Mouse (Mus musculus): ENCODE results near the gene Smad3. TPM values are rescaled to one million over a fixed set of nuclear protein-coding genes. Genes with fewer than 3 reads are reported as not detected.

Gene Smad3
- polyA plus RNA-seq, 1 experiment from 2014 or later = 16.1 TPM

- ATAC-seq (ENCODE audit: insufficient read depth) = no peak
- TF ChIP-seq CTCF (IDR thresholded peaks at IDR 0.05; ENCODE audit: low read depth) = peak; percentile 32
- Histone ChIP-seq H3K27ac (ENCODE audit: low read depth) (no peak overlapping the region), H3K36me3 (ENCODE audit: insufficient read depth) (no peaks in the 10 kb centered on the region), H3K9ac (no peak overlapping the region), H3K4me1 (ENCODE audit: insufficient read depth) (peaks cover 12% of the 10 kb centered on the region), H3K4me2 (no peak overlapping the region), H3K4me3 (ENCODE audit: low read depth, low read length) (no peak overlapping the region), H3K27me3 (ENCODE audit: insufficient read depth, low read length) (no peaks in the 10 kb centered on the region), H3K9me3 (ENCODE audit: low read depth, low read length) (no peaks in the 10 kb centered on the region)
- WGBS = 92% methylated on average over 6 of the region's 6 CpGs
- DNase-seq = no peak
Observed at GRCm38 (mm10) chr9:63610231-63610630, 147.6 kb downstream of the Smad3 start.

- no peak for TF ChIP-seq CTCF (IDR thresholded peaks at IDR 0.05; ENCODE audit: low read depth)
- H3K4me3 ChIP-seq (ENCODE audit: low read depth, low read length) = no peak overlapping the region
- peaks cover 12% of the 10 kb centered on the region for H3K4me1 ChIP-seq (ENCODE audit: insufficient read depth)
- 91% methylated on average over 2 of the region's 2 CpGs for WGBS
- no peaks in the 10 kb centered on the region for H3K9me3 ChIP-seq (ENCODE audit: low read depth, low read length)
- ATAC-seq (ENCODE audit: insufficient read depth) (no peak), DNase-seq (no peak)
- no peak overlapping the region for H3K9ac ChIP-seq
- no peaks in the 10 kb centered on the region for H3K27me3 ChIP-seq (ENCODE audit: insufficient read depth, low read length)
- H3K4me2 ChIP-seq = no peak overlapping the region
- H3K27ac ChIP-seq (ENCODE audit: low read depth) = no peak overlapping the region
- no peaks in the 10 kb centered on the region for H3K36me3 ChIP-seq (ENCODE audit: insufficient read depth)
Observed at GRCm38 (mm10) chr9:63609776-63610175, 148.0 kb downstream of the Smad3 start.

GRCm38 (mm10) chr9:63609246-63609645, 148.5 kb downstream of the Smad3 start:
- no peak overlapping the region for H3K9ac ChIP-seq
- no peak for DNase-seq
- H3K9me3 ChIP-seq (ENCODE audit: low read depth, low read length) = no peaks in the 10 kb centered on the region
- H3K4me1 ChIP-seq (ENCODE audit: insufficient read depth) = peaks cover 12% of the 10 kb centered on the region; the same call in 1 of the 2 replicates
- 72% methylated on average over 8 of the region's 8 CpGs for WGBS
- H3K36me3 ChIP-seq (ENCODE audit: insufficient read depth) = no peaks in the 10 kb centered on the region
- no peak overlapping the region for H3K4me2 ChIP-seq
- ATAC-seq (ENCODE audit: insufficient read depth) = no peak
- H3K4me3 ChIP-seq (ENCODE audit: low read depth, low read length) = no peak overlapping the region
- no peak for TF ChIP-seq CTCF (IDR thresholded peaks at IDR 0.05; ENCODE audit: low read depth)
- H3K27ac ChIP-seq (ENCODE audit: low read depth) = no peak overlapping the region
- no peaks in the 10 kb centered on the region for H3K27me3 ChIP-seq (ENCODE audit: insufficient read depth, low read length)

GRCm38 (mm10) chr9:63608006-63608405, 149.8 kb downstream of the Smad3 start:
- no peak overlapping the region for H3K27ac ChIP-seq (ENCODE audit: low read depth)
- peaks cover 12% of the 10 kb centered on the region; the same call in 1 of the 2 replicates for H3K4me1 ChIP-seq (ENCODE audit: insufficient read depth)
- H3K27me3 ChIP-seq (ENCODE audit: insufficient read depth, low read length) = no peaks in the 10 kb centered on the region
- ATAC-seq (ENCODE audit: insufficient read depth) = no peak
- DNase-seq = no peak
- H3K4me3 ChIP-seq (ENCODE audit: low read depth, low read length) = no peak overlapping the region
- H3K4me2 ChIP-seq = no peak overlapping the region
- H3K9ac ChIP-seq = no peak overlapping the region
- no peak for TF ChIP-seq CTCF (IDR thresholded peaks at IDR 0.05; ENCODE audit: low read depth)
- no peaks in the 10 kb centered on the region for H3K36me3 ChIP-seq (ENCODE audit: insufficient read depth)
- no peaks in the 10 kb centered on the region for H3K9me3 ChIP-seq (ENCODE audit: low read depth, low read length)
- WGBS = 73% methylated on average over 6 of the region's 6 CpGs

GRCm38 (mm10) chr9:63606594-63606993, 151.2 kb downstream of the Smad3 start:
- DNase-seq (no peak), ATAC-seq (ENCODE audit: insufficient read depth) (no peak)
- peaks cover 6% of the 10 kb centered on the region; the same call in 1 of the 2 replicates for H3K4me1 ChIP-seq (ENCODE audit: insufficient read depth)
- no peaks in the 10 kb centered on the region for H3K27me3 ChIP-seq (ENCODE audit: insufficient read depth, low read length)
- H3K36me3 ChIP-seq (ENCODE audit: insufficient read depth) = no peaks in the 10 kb centered on the region
- no peak overlapping the region for H3K4me3 ChIP-seq (ENCODE audit: low read depth, low read length)
- no peak overlapping the region for H3K4me2 ChIP-seq
- no peaks in the 10 kb centered on the region for H3K9me3 ChIP-seq (ENCODE audit: low read depth, low read length)
- WGBS = 68% methylated on average over 2 of the region's 2 CpGs
- no peak overlapping the region for H3K9ac ChIP-seq
- no peak overlapping the region for H3K27ac ChIP-seq (ENCODE audit: low read depth)
- TF ChIP-seq CTCF (IDR thresholded peaks at IDR 0.05; ENCODE audit: low read depth) = 0 out of 2 replicates have a peak, but pooled peaks have one; percentile 22

- DNase-seq (no peak), ATAC-seq (ENCODE audit: insufficient read depth) (no peak)
- Histone ChIP-seq H3K4me3 (ENCODE audit: low read depth, low read length) (peak overlapping the region; percentile 95; the same call in 1 of the 2 replicates), H3K4me2 (peak overlapping the region; percentile 80), H3K27ac (ENCODE audit: low read depth) (no peak overlapping the region), H3K4me1 (ENCODE audit: insufficient read depth) (0 out of 2 replicates have a peak, but pooled peaks cover 6% of the 10 kb centered on the region), H3K36me3 (ENCODE audit: insufficient read depth) (no peaks in the 10 kb centered on the region), H3K27me3 (ENCODE audit: insufficient read depth, low read length) (no peaks in the 10 kb centered on the region), H3K9ac (0 out of 2 replicates have a peak overlapping the region, but pooled peaks have one; percentile 6), H3K9me3 (ENCODE audit: low read depth, low read length) (no peaks in the 10 kb centered on the region)
- no peak for TF ChIP-seq CTCF (IDR thresholded peaks at IDR 0.05; ENCODE audit: low read depth)
- 52% methylated on average over 6 of the region's 6 CpGs for WGBS
Observed at GRCm38 (mm10) chr9:63603849-63604248, 153.9 kb downstream of the Smad3 start.

GRCm38 (mm10) chr9:63602043-63602939, 155.5 kb downstream of the Smad3 start, which contains the start of the genes Iqch and Aagab:
TSS of gene Iqch (minus strand) at chr9:63602493.
TSS of gene Aagab (plus strand) at chr9:63602660.
- WGBS = 1% methylated on average over 68 of the region's 70 CpGs

More at GRCm38 (mm10) chr9:63602043-63602939, 155.5 kb downstream of the Smad3 start, which contains the start of the genes Iqch and Aagab:
- ATAC-seq (ENCODE audit: insufficient read depth) (peak; percentile 99), DNase-seq (peak; percentile 97)
- Histone ChIP-seq H3K4me3 (ENCODE audit: low read depth, low read length) (peak within 1 kb of the TSS; percentile 95), H3K4me1 (ENCODE audit: insufficient read depth) (0 out of 2 replicates have a peak, but pooled peaks cover 6% of the 10 kb centered on the region), H3K36me3 (ENCODE audit: insufficient read depth) (no peaks in the 10 kb centered on the region), H3K9ac (peak within 1 kb of the TSS; percentile 79), H3K9me3 (ENCODE audit: low read depth, low read length) (no peaks in the 10 kb centered on the region), H3K4me2 (peak within 1 kb of the TSS; percentile 80), H3K27ac (ENCODE audit: low read depth) (peak within 1 kb of the TSS; percentile 30; the same call in 1 of the 2 replicates), H3K27me3 (ENCODE audit: insufficient read depth, low read length) (no peaks in the 10 kb centered on the region)
- TF ChIP-seq CTCF (IDR thresholded peaks at IDR 0.05; ENCODE audit: low read depth) = no peak

Other genes starting within 250 kb of the Smad3 start
- 0.05 and 0.08 TPM in 2 replicates for gene Iqch, start 155.5 kb downstream of the Smad3 start, polyA plus RNA-seq (2014; fragmentation: Nextera tagmentation; extraction: Ambion mirVana)
- gene Aagab, start 155.3 kb downstream of the Smad3 start, polyA plus RNA-seq (2014; fragmentation: Nextera tagmentation; extraction: Ambion mirVana) = 27.3 and 29.1 TPM in 2 replicates